ENCODE assay signal across 19 mouse cellular contexts in genomic region chr1:180912792-180913191, GRCm38 (mm10). TPM values are rescaled to one million over a fixed set of nuclear protein-coding genes. Genes with fewer than 3 reads are reported as not detected.
DNase-seq lines count a peak whose midpoint lies in the region; ATAC-seq and TF ChIP-seq lines count a peak whose summit lies in the region.
"Had no signal": no experiment of that assay in that cellular context is flagged by ENCODE, and none has a peak within 500 bp of the region (broad histone marks: within the 10 kb centered on the region; RNA-seq: fewer than 3 reads in every experiment).

No protein-coding gene starts in this region.

- H3K9ac ChIP-seq in embryonic facial prominence, embryonic 12.5 days = no peak overlapping the region
- H3K9ac ChIP-seq: heart, embryonic 15.5 days; neural tube, embryonic 13.5 days had no signal

- H3K27ac ChIP-seq in embryonic facial prominence, embryonic 12.5 days = 0 out of 2 replicates have a peak overlapping the region, but pooled peaks have one; percentile 60
- H3K27ac ChIP-seq in embryonic facial prominence, embryonic 10.5 days (replicated peaks) = no peak overlapping the region
- peak overlapping the region; percentile 11; the same call in 1 of the 2 replicates for H3K27ac ChIP-seq in limb, embryonic 10.5 days
- H3K27ac ChIP-seq: neural tube, embryonic 13.5 days had no signal

- H3K4me2 ChIP-seq in embryonic facial prominence, embryonic 12.5 days (replicated peaks) = no peak overlapping the region
- H3K4me2 ChIP-seq: heart, embryonic 15.5 days; neural tube, embryonic 13.5 days had no signal

- H3K9me3 ChIP-seq in embryonic facial prominence, embryonic 12.5 days = no peaks in the 10 kb centered on the region
- H3K9me3 ChIP-seq in embryonic facial prominence, embryonic 10.5 days = no peaks in the 10 kb centered on the region
- H3K9me3 ChIP-seq in G1E (replicated peaks) = no peaks in the 10 kb centered on the region; the same call in 1 of the 2 replicates
- H3K9me3 ChIP-seq in limb, embryonic 10.5 days (replicated peaks) = no peaks in the 10 kb centered on the region
- H3K9me3 ChIP-seq: heart, embryonic 15.5 days; neural tube, embryonic 13.5 days had no signal

- ATAC-seq in embryonic facial prominence, embryonic 12.5 days (ENCODE audit: insufficient number of reproducible peaks, insufficient read depth, low FRiP score, low TSS enrichment) = no peak
- ATAC-seq in G1E (ENCODE audit: extremely low read depth, insufficient number of reproducible peaks, low FRiP score, poor library complexity, severe bottlenecking) = no peak
- no peak for ATAC-seq in erythroid progenitor cell, adult 5-6 weeks (replicated peaks; ENCODE audit: low FRiP score, poor library complexity, severe bottlenecking)
- ATAC-seq: forebrain, embryonic 14.5 days had no signal

- no peak for TF ChIP-seq CTCF in G1E (IDR thresholded peaks at IDR 0.05; ENCODE audit: low read depth, low read length)

- H3K4me3 ChIP-seq in embryonic facial prominence, embryonic 12.5 days = no peak overlapping the region
- H3K4me3 ChIP-seq in embryonic facial prominence, embryonic 10.5 days = no peak overlapping the region
- H3K4me3 ChIP-seq in G1E (ENCODE audit: low read depth, low read length) = 0 out of 2 replicates have a peak overlapping the region, but pooled peaks have one; percentile 7
- no peak overlapping the region for H3K4me3 ChIP-seq in limb, embryonic 10.5 days
- H3K4me3 ChIP-seq: heart, embryonic 15.5 days; neural tube, embryonic 13.5 days had no signal

- WGBS in embryonic facial prominence, embryonic 12.5 days = 83% methylated on average over 5 of the region's 5 CpGs
- WGBS in embryonic facial prominence, embryonic 10.5 days = 88% methylated on average over 5 of the region's 5 CpGs
- 82% methylated on average over 5 of the region's 5 CpGs for WGBS in limb, embryonic 10.5 days

- peaks cover 23% of the 10 kb centered on the region for H3K4me1 ChIP-seq in embryonic facial prominence, embryonic 12.5 days
- peaks cover 26% of the 10 kb centered on the region for H3K4me1 ChIP-seq in embryonic facial prominence, embryonic 10.5 days
- peaks cover 61% of the 10 kb centered on the region for H3K4me1 ChIP-seq in G1E (ENCODE audit: insufficient read depth, low read depth, low read length)
- H3K4me1 ChIP-seq in limb, embryonic 10.5 days = peaks cover 36% of the 10 kb centered on the region
- H3K4me1 ChIP-seq: neural tube, embryonic 13.5 days had no signal

- H3K36me3 ChIP-seq in embryonic facial prominence, embryonic 12.5 days = peaks cover 14% of the 10 kb centered on the region
- peaks cover 16% of the 10 kb centered on the region for H3K36me3 ChIP-seq in embryonic facial prominence, embryonic 10.5 days (replicated peaks)
- peaks cover 20% of the 10 kb centered on the region for H3K36me3 ChIP-seq in G1E (replicated peaks)
- peaks cover 19% of the 10 kb centered on the region for H3K36me3 ChIP-seq in limb, embryonic 10.5 days

- no peaks in the 10 kb centered on the region for H3K27me3 ChIP-seq in embryonic facial prominence, embryonic 12.5 days
- H3K27me3 ChIP-seq in embryonic facial prominence, embryonic 10.5 days (replicated peaks; ENCODE audit: low read depth, poor library complexity, severe bottlenecking) = no peaks in the 10 kb centered on the region
- peaks cover 7% of the 10 kb centered on the region; the same call in 1 of the 2 replicates for H3K27me3 ChIP-seq in G1E (ENCODE audit: insufficient read depth, low read length)
- 0 out of 2 replicates have a peak, but pooled peaks cover 4% of the 10 kb centered on the region for H3K27me3 ChIP-seq in limb, embryonic 10.5 days (ENCODE audit: low read depth, poor library complexity, severe bottlenecking)
- H3K27me3 ChIP-seq: heart, embryonic 15.5 days; neural tube, embryonic 13.5 days had no signal

- DNase-seq in embryonic facial prominence, embryonic 10.5 days (ENCODE audit: low spot score) = no peak
- DNase-seq in G1E (ENCODE audit: low spot score) = no peak
- DNase-seq in limb, embryonic 10.5 days (ENCODE audit: low spot score) = no peak
- peak; percentile 48 for DNase-seq in thymus, postnatal 14 days
- no peak for DNase-seq in kidney, adult 9 months
- DNase-seq in cerebellum, postnatal 25 days = no peak
- DNase-seq: cerebellum, adult 9-11 months; embryo, embryonic 11 days; heart, adult 18-20 months; lung, adult 18-20 months; right cerebral cortex, postnatal 14 days had no signal

RNA-seq across cellular contexts. Expression of gene Pycr2, which starts 8.7 kb away (rescaled TPM):
- polyA plus RNA-seq in embryonic facial prominence, embryonic 12.5 days (2016; fragmentation: Nextera tagmentation; extraction: Ambion mirVana) = 110 and 112 TPM in 2 replicates
- 141 and 149 TPM in 2 replicates for polyA plus RNA-seq in embryonic facial prominence, embryonic 10.5 days (2016; fragmentation: Nextera tagmentation; extraction: Ambion mirVana)
- 22.7 and 24.8 TPM in 2 replicates for total RNA-seq in G1E (2014; fragmentation: Nextera tagmentation)
- total RNA-seq in G1E (2017) = 23.2 and 26.4 TPM in 2 replicates
- polyA plus RNA-seq in G1E (2012) = 122 and 154 TPM in 2 replicates
- polyA plus RNA-seq in limb, embryonic 10.5 days (2016; fragmentation: Nextera tagmentation; extraction: Ambion mirVana) = 163 and 166 TPM in 2 replicates
- total RNA-seq in erythroid progenitor cell, adult 5-6 weeks (2015; ENCODE audit: low replicate concordance) = 21.3 and 42.8 TPM in 2 replicates
- 26.3 and 26.6 TPM in 2 replicates for total RNA-seq in erythroid progenitor cell, adult 5-6 weeks (2017; ENCODE audit: low replicate concordance)

RNA-seq across cellular contexts. Expression of gene Lefty2, which starts 19.9 kb away (rescaled TPM):
- polyA plus RNA-seq in embryonic facial prominence, embryonic 12.5 days (2016; fragmentation: Nextera tagmentation; extraction: Ambion mirVana) = 0.22 and 0.67 TPM in 2 replicates
- polyA plus RNA-seq in embryonic facial prominence, embryonic 10.5 days (2016; fragmentation: Nextera tagmentation; extraction: Ambion mirVana) = not detected in 2 replicates
- total RNA-seq in G1E (2014; fragmentation: Nextera tagmentation) = not detected in 2 replicates
- 0.06 and 0.11 TPM in 2 replicates for total RNA-seq in G1E (2017)
- not detected in 2 replicates for polyA plus RNA-seq in G1E (2012)
- polyA plus RNA-seq in limb, embryonic 10.5 days (2016; fragmentation: Nextera tagmentation; extraction: Ambion mirVana) = not detected in 2 replicates
- not detected in 2 replicates for total RNA-seq in erythroid progenitor cell, adult 5-6 weeks (2015; ENCODE audit: low replicate concordance)
- not detected in 2 replicates for total RNA-seq in erythroid progenitor cell, adult 5-6 weeks (2017; ENCODE audit: low replicate concordance)
- total RNA-seq: heart, adult 18-20 months had no signal
- polyA plus RNA-seq: hindbrain, embryonic 11.5 days; kidney, embryonic 14.5 days; large intestine, adult 2 months; neural tube, embryonic 13.5 days had no signal

RNA-seq across cellular contexts. Expression of gene Lefty1, which starts 22.0 kb away (rescaled TPM):
- polyA plus RNA-seq in embryonic facial prominence, embryonic 12.5 days (2016; fragmentation: Nextera tagmentation; extraction: Ambion mirVana) = 1.2 and 2.4 TPM in 2 replicates
- polyA plus RNA-seq in embryonic facial prominence, embryonic 10.5 days (2016; fragmentation: Nextera tagmentation; extraction: Ambion mirVana) = 0.11 and 0.39 TPM in 2 replicates
- total RNA-seq in G1E (2014; fragmentation: Nextera tagmentation) (not detected in 2 replicates), G1E (2017) (not detected in 2 replicates)
- 0.08 TPM in 1 of 2 replicates, not detected in the other for polyA plus RNA-seq in G1E (2012)
- polyA plus RNA-seq in limb, embryonic 10.5 days (2016; fragmentation: Nextera tagmentation; extraction: Ambion mirVana) = 0.23 and 0.33 TPM in 2 replicates
- 1.1 TPM in 1 of 2 replicates, not detected in the other for total RNA-seq in erythroid progenitor cell, adult 5-6 weeks (2015; ENCODE audit: low replicate concordance)
- 4.6 TPM in 1 of 2 replicates, not detected in the other for total RNA-seq in erythroid progenitor cell, adult 5-6 weeks (2017; ENCODE audit: low replicate concordance)

RNA-seq across cellular contexts. Expression of gene Tmem63a, which starts 29.4 kb away (rescaled TPM):
- 8.8 and 8.9 TPM in 2 replicates for polyA plus RNA-seq in embryonic facial prominence, embryonic 12.5 days (2016; fragmentation: Nextera tagmentation; extraction: Ambion mirVana)
- 2.4 and 4.3 TPM in 2 replicates for polyA plus RNA-seq in embryonic facial prominence, embryonic 10.5 days (2016; fragmentation: Nextera tagmentation; extraction: Ambion mirVana)
- total RNA-seq in G1E (2014; fragmentation: Nextera tagmentation) (3.2 and 4.3 TPM in 2 replicates), G1E (2017) (2.8 and 3.1 TPM in 2 replicates)
- polyA plus RNA-seq in G1E (2012) = 2.8 and 3.4 TPM in 2 replicates
- polyA plus RNA-seq in limb, embryonic 10.5 days (2016; fragmentation: Nextera tagmentation; extraction: Ambion mirVana) = 2.9 and 6.2 TPM in 2 replicates
- total RNA-seq in erythroid progenitor cell, adult 5-6 weeks (2015; ENCODE audit: low replicate concordance) = 23.4 and 24.7 TPM in 2 replicates
- 18.1 and 20.2 TPM in 2 replicates for total RNA-seq in erythroid progenitor cell, adult 5-6 weeks (2017; ENCODE audit: low replicate concordance)
